Mouse (Mus musculus) embryonic fibroblast, embryonic 13.5 days (primary cell): Measurements from ENCODE around the gene Nr2e1. TPM values are rescaled to one million over a fixed set of nuclear protein-coding genes. Genes with fewer than 3 reads are reported as not detected.

Experiments used
- H3K27ac ChIP-seq: 2 replicates; pipeline ENCODE4 v1.5.1; 2012; ENCODE audit warnings: low read length, control low read depth, inconsistent platforms; ENCODE audit not compliant: insufficient read depth
- H3K4me1 ChIP-seq: 2 replicates; pipeline ENCODE4 v1.6.1; 2011; ENCODE audit warnings: low read length; ENCODE audit not compliant: control insufficient read depth, insufficient read depth
- H3K4me3 ChIP-seq: 2 replicates; pipeline ENCODE4 v1.5.1; 2011; ENCODE audit warnings: mild to moderate bottlenecking, control low read depth, low read length; ENCODE audit not compliant: insufficient read depth
- CTCF ChIP-seq: IDR thresholded peaks from 2 replicates; pipeline ENCODE4 v1.5.1; 2011; ENCODE audit warnings: mild to moderate bottlenecking, control low read depth, low read length, moderate library complexity, borderline replicate concordance; ENCODE audit not compliant: insufficient read depth
- POLR2A ChIP-seq: IDR thresholded peaks from 2 replicates; pipeline ENCODE4 v1.6.1; 2011; ENCODE audit warnings: low read depth, mild to moderate bottlenecking, control low read depth, low read length, moderate library complexity
- polyA plus RNA-seq: library from polyadenylated mRNA; stranded (reverse); fragments of >200 nt; gene quantifications from 2 replicates; pipeline ENCODE4 v1.2.4, GENCODE M21; 2011; ENCODE audit warnings: low read depth; ENCODE audit not compliant: missing spikeins, insufficient read length

The Nr2e1 gene
- polyA plus RNA-seq, 1 experiment = not detected

GRCm38 (mm10) chr10:42521315-42521981, 62.0 kb downstream of the Nr2e1 start:
- no peak overlapping the region for H3K4me3 ChIP-seq
- peaks cover 4% of the 10 kb centered on the region; the same call in 1 of the 2 replicates for H3K4me1 ChIP-seq
- no peak for TF ChIP-seq POLR2A
- TF ChIP-seq CTCF = no peak
- H3K27ac ChIP-seq = no peak overlapping the region

GRCm38 (mm10) chr10:42518363-42518762, 65.1 kb downstream of the Nr2e1 start:
- Histone ChIP-seq H3K27ac (no peak overlapping the region), H3K4me3 (no peak overlapping the region), H3K4me1 (peaks cover 4% of the 10 kb centered on the region; the same call in 1 of the 2 replicates)
- TF ChIP-seq POLR2A (no peak), CTCF (no peak)

GRCm38 (mm10) chr10:42514125-42514524, 69.3 kb downstream of the Nr2e1 start:
- H3K4me3 ChIP-seq = no peak overlapping the region

More at GRCm38 (mm10) chr10:42514125-42514524, 69.3 kb downstream of the Nr2e1 start:
- TF ChIP-seq CTCF (no peak), POLR2A (no peak)
- Histone ChIP-seq H3K27ac (no peak overlapping the region), H3K4me1 (no peaks in the 10 kb centered on the region; the same call in 1 of the 2 replicates)

Other genes starting within 250 kb of the Nr2e1 start
- 5.4 and 5.7 TPM in 2 replicates for gene Afg1l, start 105.1 kb downstream of the Nr2e1 start, polyA plus RNA-seq
- gene Snx3, start 81.6 kb downstream of the Nr2e1 start, polyA plus RNA-seq = 209 and 221 TPM in 2 replicates
- gene Ostm1, start 190 bp upstream of the Nr2e1 start, polyA plus RNA-seq = 22.5 and 25.1 TPM in 2 replicates
- 106 and 124 TPM in 2 replicates for gene Sec63, start 177.9 kb upstream of the Nr2e1 start, polyA plus RNA-seq